Mouse (Mus musculus): ENCODE measurements around the gene Tnik.

DNA sequence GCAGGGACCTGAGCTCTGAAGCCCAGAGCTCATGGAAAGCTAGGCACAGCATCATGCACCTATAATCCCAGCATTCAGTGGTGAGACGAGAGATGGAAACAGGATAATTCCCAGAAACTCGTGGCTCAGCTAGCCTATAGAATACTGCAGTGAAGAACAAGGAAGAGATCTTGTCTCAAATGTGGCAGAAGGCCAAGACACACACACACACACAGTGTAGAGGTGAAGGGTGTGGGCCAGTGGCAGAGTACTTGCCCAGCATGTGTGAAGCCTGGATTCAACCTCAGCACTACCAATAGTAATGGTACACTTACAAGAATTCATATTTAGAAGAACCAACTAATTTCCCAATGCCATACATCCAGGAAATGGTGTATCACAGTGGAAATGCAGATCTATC is 24.9 kb upstream of the Tnik start:
- TF ChIP-seq USF1 (IDR thresholded peaks at IDR 0.05; ENCODE audit: low read depth) (no peak), CTCF (IDR thresholded peaks at IDR 0.05; ENCODE audit: control insufficient read depth, insufficient read depth, insufficient read length) (no peak), MAX (IDR thresholded peaks at IDR 0.05) (no peak)

Measured in C2C12 (cell line).